ENCODE assay signal across 1 mouse cellular context in the genomic region with DNA sequence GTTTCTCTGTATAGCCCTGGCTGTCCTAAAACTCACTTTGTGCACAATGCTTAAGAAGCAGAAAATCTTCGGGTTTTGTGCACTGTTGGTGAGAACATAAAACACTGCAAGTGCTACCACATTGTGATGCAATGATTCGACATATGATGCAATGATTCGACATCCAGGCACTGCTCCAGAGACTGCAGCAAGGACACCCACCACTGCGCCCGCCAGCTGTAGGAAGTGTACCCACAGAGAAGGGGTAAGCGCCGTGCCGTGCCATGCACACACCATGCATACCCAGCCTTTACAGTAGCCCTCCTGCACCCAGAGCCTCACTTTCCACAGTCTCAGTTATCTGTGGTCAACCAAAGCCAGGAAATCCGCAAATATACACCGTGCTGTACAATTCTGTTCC.
TF ChIP-seq lines count a peak whose summit lies in the region.

No protein-coding gene starts in this region.

TF ChIP-seq in MEL, 35 proteins besides CTCF, POLR2A, EP300 and RAD21 (continued from another document):
- TF ChIP-seq USF1 (IDR thresholded peaks at IDR 0.05; ENCODE audit: low read depth, low read length) (no peak), GATA1 (IDR thresholded peaks at IDR 0.05; ENCODE audit: low read depth, low read length) (no peak), ETS1 (IDR thresholded peaks at IDR 0.05; ENCODE audit: low read depth, low read length) (peak; percentile 47; the same call in 1 of the 2 replicates), GABPA (IDR thresholded peaks at IDR 0.05; ENCODE audit: low read depth, low read length) (no peak), ZMIZ1 (IDR thresholded peaks at IDR 0.05; ENCODE audit: low read depth, low read length) (no peak), POLR2AphosphoS2 (IDR thresholded peaks at IDR 0.05; ENCODE audit: low read length) (peak; percentile 21; the same call in 1 of the 2 replicates), MXI1 (IDR thresholded peaks at IDR 0.05; ENCODE audit: low read depth, low read length) (no peak), KAT2A (conservative IDR thresholded peaks at IDR 0.05; ENCODE audit: low read depth, low read length) (no peak), MYB (IDR thresholded peaks at IDR 0.05; ENCODE audit: low read depth, low read length) (no peak), NELFE (IDR thresholded peaks at IDR 0.05; ENCODE audit: low read depth, low read length) (no peak), MEF2A (IDR thresholded peaks at IDR 0.05; ENCODE audit: extremely low read depth, insufficient replicate concordance, low read depth, low read length, poor library complexity, severe bottlenecking) (no peak), MAX (IDR thresholded peaks at IDR 0.05; ENCODE audit: low read length) (no peak)
